Mouse (Mus musculus): ENCODE results near the gene Proser3. TPM values are rescaled to one million over a fixed set of nuclear protein-coding genes. Genes with fewer than 3 reads are reported as not detected.

Gene Proser3
- polyA plus RNA-seq, 1 experiment from 2014 or later: 13.5 TPM

GRCm38 (mm10) chr7:30592772-30593423 is 40.8 kb upstream of the Proser3 start:
- H3K27ac ChIP-seq (ENCODE audit: low read length): no peak overlapping the region
- H3K4me1 ChIP-seq (replicated peaks; ENCODE audit: control insufficient read depth, insufficient read depth, low read length): peaks cover 6% of the 10 kb centered on the region; the same call in 1 of the 2 replicates
- no peaks in the 10 kb centered on the region for H3K36me3 ChIP-seq (ENCODE audit: control insufficient read depth, insufficient read depth)
- WGBS: 58% methylated on average over 5 of the region's 5 CpGs
- no peaks in the 10 kb centered on the region for H3K27me3 ChIP-seq (replicated peaks; ENCODE audit: control insufficient read depth, insufficient read depth, low read length)
- H3K9ac ChIP-seq (replicated peaks; ENCODE audit: low read depth, low read length): no peak overlapping the region
- no peak overlapping the region for H3K4me3 ChIP-seq (replicated peaks; ENCODE audit: low read length)
- no peaks in the 10 kb centered on the region for H3K9me3 ChIP-seq (ENCODE audit: control insufficient read depth, low read length)
- H3K4me2 ChIP-seq (ENCODE audit: low read length): no peak overlapping the region
- ATAC-seq: no peak

DNA sequence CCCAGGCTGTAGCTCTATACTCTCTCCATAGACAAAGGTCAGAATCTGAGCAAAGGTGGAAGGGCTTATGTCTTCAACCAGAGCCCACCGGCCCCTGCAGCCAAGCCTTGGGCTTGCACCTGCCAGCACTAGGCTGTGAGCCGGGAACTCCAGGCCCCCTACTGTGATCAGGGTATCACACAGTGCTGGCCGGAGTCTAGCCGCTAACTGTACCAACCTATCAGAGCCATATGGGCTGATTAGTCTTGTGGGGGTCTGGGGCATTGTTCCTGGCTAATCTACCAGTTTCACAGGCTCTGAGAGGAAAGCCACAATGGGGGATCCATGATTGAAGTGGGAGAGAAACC is 39.5 kb upstream of the Proser3 start:
- WGBS: 29% methylated on average over 4 of the region's 4 CpGs
- ATAC-seq: no peak
- Histone ChIP-seq H3K4me3 (replicated peaks; ENCODE audit: low read length) (no peak overlapping the region), H3K9ac (replicated peaks; ENCODE audit: low read depth, low read length) (no peak overlapping the region), H3K36me3 (ENCODE audit: control insufficient read depth, insufficient read depth) (no peaks in the 10 kb centered on the region), H3K4me2 (ENCODE audit: low read length) (no peak overlapping the region), H3K27ac (ENCODE audit: low read length) (no peak overlapping the region), H3K9me3 (ENCODE audit: control insufficient read depth, low read length) (no peaks in the 10 kb centered on the region), H3K27me3 (replicated peaks; ENCODE audit: control insufficient read depth, insufficient read depth, low read length) (no peaks in the 10 kb centered on the region), H3K4me1 (replicated peaks; ENCODE audit: control insufficient read depth, insufficient read depth, low read length) (peaks cover 19% of the 10 kb centered on the region)

DNA sequence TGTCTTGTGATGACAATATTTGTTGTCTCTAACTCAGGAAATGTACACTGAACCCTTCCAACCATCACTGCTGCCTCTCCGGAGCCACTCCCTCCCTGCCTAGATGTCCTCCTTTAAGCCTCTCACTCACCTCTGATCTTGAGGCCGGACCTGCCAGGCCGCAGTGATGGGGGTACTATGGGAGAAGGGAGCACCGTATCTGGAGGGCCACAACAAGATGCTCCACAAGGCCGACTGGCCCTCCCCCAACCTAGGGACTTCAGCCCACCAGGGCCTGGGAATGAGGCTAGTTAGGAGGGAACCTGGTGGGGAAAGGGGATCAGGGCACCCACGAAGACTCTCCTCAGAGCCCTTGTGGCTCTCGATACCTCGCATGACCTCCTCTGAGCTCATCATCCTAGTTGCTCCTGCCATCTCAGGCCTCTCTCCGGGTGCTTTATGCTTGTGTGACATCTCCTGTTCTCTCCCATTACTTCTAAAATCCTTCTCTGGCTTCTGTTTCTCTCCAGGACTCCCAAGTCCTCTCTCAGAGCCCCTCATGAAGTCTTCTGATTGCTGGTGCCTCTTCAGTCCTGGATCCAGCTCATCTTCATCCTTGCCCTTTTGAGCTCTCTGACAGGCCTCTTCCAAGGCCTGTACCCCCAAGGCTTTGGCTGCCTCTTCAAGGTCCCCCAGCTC is 39.0 kb upstream of the Proser3 start:
- H3K9me3 ChIP-seq (ENCODE audit: control insufficient read depth, low read length): no peaks in the 10 kb centered on the region
- 93% methylated on average over 9 of the region's 9 CpGs for WGBS
- no peak overlapping the region for H3K27ac ChIP-seq (ENCODE audit: low read length)
- H3K4me2 ChIP-seq (ENCODE audit: low read length): no peak overlapping the region
- no peaks in the 10 kb centered on the region for H3K27me3 ChIP-seq (replicated peaks; ENCODE audit: control insufficient read depth, insufficient read depth, low read length)
- H3K4me3 ChIP-seq (replicated peaks; ENCODE audit: low read length): no peak overlapping the region
- H3K36me3 ChIP-seq (ENCODE audit: control insufficient read depth, insufficient read depth): no peaks in the 10 kb centered on the region
- H3K4me1 ChIP-seq (replicated peaks; ENCODE audit: control insufficient read depth, insufficient read depth, low read length): peaks cover 23% of the 10 kb centered on the region
- H3K9ac ChIP-seq (replicated peaks; ENCODE audit: low read depth, low read length): no peak overlapping the region
- ATAC-seq: no peak

DNA sequence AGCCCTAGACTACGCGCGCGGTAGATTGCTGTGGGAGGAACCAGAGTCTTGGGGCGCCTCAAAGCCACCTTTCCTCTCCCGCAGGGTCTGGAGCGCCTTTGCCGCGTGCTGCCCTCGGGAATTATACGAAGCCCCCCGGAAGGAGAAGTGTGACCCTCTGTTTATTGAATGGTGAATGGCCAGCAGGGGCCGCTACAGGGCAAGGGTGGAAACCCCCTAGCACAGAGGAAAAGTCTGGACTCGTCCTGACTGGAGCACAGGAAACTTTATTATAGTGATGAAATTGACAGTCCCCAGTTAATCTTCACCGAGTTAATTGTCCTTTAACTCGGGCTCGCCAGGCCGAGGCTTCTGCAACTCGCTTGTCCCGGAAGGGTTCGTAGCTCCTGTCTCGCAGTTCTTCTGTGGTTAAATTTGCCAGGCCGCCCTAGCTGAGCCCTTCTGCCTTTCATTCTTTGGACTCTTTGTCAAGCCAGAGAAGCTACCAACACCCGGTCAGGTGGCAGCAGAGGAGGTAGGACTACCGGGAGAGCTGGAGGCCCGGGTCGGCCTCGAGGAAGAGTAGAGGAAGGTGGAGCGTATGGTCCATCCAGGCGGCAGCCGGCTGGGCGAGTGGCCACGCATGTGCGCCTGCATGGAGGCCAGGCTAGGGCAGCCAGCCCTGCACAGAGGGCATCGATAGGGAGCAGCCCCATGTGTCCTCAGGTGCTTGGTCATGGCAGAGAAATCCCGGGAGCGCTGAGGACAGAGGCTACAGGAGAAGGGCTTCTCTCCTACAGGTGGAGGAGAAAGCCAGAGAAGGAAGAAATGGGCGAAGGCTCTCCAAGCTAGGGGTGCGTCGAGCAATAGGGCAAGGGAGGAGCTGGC is 37.6 kb upstream of the Proser3 start:
- Histone ChIP-seq H3K4me3 (replicated peaks; ENCODE audit: low read length) (peak overlapping the region; percentile 99), H3K27me3 (replicated peaks; ENCODE audit: control insufficient read depth, insufficient read depth, low read length) (no peaks in the 10 kb centered on the region), H3K9ac (replicated peaks; ENCODE audit: low read depth, low read length) (peak overlapping the region; percentile 99), H3K36me3 (ENCODE audit: control insufficient read depth, insufficient read depth) (peaks cover 5% of the 10 kb centered on the region; the same call in 1 of the 2 replicates), H3K27ac (ENCODE audit: low read length) (peak overlapping the region; percentile 91), H3K9me3 (ENCODE audit: control insufficient read depth, low read length) (no peaks in the 10 kb centered on the region), H3K4me2 (ENCODE audit: low read length) (peak overlapping the region; percentile 77), H3K4me1 (replicated peaks; ENCODE audit: control insufficient read depth, insufficient read depth, low read length) (peaks cover 23% of the 10 kb centered on the region)
- WGBS: 30% methylated on average over 40 of the region's 40 CpGs
- peak; percentile 60 for ATAC-seq

DNA sequence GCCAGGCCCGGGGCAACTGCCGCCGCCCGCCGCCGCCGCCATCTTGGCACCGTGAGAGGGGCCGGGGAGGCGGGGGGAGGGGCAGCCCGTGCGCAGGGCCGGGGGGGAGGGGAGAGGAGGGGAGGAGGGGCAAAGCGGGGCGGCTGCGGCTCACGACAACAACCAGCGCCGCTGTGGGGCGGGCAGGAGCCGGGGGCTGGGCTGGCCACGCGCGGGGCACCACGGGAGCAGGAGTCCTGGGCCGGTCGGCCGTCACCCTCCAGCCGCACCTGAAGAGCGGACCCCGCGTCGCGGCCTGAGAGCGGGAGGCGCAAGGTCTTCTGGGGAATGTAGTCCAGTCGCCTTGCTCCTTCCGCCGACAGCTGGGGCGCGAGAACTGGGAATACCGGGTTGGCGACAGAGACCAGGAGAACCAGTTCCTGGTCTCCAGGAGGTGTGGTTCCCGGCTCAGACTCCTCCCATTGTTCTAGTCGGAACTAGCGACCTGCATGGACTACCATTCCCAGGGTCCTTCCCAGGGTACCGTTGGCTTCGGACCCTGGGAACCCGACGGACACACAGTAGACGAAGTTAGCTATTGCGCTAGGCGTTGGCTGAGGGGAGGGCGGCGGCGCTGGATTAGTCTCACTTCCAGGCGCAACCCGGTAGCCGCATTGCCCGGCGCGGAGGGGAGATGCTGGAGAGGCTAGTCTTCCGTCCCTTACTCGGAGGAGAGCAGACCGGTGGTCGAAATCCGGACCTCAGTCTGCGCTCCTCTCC is 36.8 kb upstream of the Proser3 start, which contains the start of gene Kmt2b:
Gene Kmt2b (minus strand): TSS at position 51 of the 759 bp plus-strand sequence.
- peaks cover 13% of the 10 kb centered on the region for H3K36me3 ChIP-seq (ENCODE audit: control insufficient read depth, insufficient read depth)
- no peaks in the 10 kb centered on the region for H3K27me3 ChIP-seq (replicated peaks; ENCODE audit: control insufficient read depth, insufficient read depth, low read length)
- ATAC-seq: peak; percentile 94
- H3K4me1 ChIP-seq (replicated peaks; ENCODE audit: control insufficient read depth, insufficient read depth, low read length): peaks cover 23% of the 10 kb centered on the region
- peak within 1 kb of the TSS; percentile 91 for H3K27ac ChIP-seq (ENCODE audit: low read length)
- H3K9ac ChIP-seq (replicated peaks; ENCODE audit: low read depth, low read length): peak within 1 kb of the TSS; percentile 99
- peak within 1 kb of the TSS; percentile 99 for H3K4me3 ChIP-seq (replicated peaks; ENCODE audit: low read length)
- under 1% methylated on average over 48 of the region's 68 CpGs for WGBS
- no peaks in the 10 kb centered on the region for H3K9me3 ChIP-seq (ENCODE audit: control insufficient read depth, low read length)
- peak within 1 kb of the TSS; percentile 83 for H3K4me2 ChIP-seq (ENCODE audit: low read length)

DNA sequence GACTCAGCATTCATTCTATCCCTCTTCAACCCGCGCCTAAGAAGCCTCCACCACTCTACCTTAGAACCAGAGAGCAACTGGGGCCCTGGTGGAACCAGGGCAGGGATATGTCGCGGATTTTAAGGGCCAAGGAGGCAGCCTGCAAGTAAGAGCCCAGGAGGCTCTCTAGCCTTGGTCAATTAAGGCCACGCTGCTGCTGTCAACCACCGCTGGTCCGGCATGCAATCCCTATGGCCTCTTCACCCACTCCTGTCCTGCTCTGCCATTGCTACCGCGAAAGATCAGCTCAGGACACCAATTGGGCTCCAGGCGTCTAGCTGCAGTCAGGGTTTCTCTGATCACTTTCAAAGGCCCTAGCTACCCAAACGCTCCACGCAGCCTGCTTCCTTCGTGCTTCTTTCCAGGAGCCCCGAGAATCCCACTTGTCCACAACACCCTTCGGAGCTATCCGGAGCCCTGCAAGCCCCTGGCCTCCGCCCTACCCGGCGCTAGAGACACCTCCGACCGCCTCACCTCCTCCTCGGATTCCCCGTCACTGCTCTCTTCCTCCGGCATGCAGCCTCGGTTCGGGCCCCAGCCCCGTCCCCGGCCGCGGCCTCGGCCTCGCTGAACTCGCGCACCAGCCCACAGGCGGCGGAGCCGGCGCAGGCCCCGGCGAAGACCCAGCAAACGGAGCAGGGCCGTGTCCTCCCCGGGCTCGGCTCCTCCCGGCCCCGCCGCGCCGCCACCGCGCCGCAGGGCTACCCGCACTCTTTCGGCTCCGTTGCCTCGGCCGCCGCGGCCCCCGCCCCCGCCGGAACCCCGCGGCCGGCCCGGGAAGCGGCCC is 36.0 kb upstream of the Proser3 start:
- Histone ChIP-seq H3K9me3 (ENCODE audit: control insufficient read depth, low read length) (no peaks in the 10 kb centered on the region), H3K4me2 (ENCODE audit: low read length) (peak overlapping the region; percentile 83)

GRCm38 (mm10) chr7:30586455-30587020 is 34.4 kb upstream of the Proser3 start:
- peaks cover 34% of the 10 kb centered on the region for H3K36me3 ChIP-seq (ENCODE audit: control insufficient read depth, insufficient read depth)

More for the DNA sequence above, 36.0 kb upstream of the Proser3 start:
- Histone ChIP-seq H3K27ac (ENCODE audit: low read length) (peak overlapping the region; percentile 91), H3K9ac (replicated peaks; ENCODE audit: low read depth, low read length) (peak overlapping the region; percentile 99), H3K36me3 (ENCODE audit: control insufficient read depth, insufficient read depth) (peaks cover 20% of the 10 kb centered on the region), H3K4me3 (replicated peaks; ENCODE audit: low read length) (peak overlapping the region; percentile 99), H3K4me1 (replicated peaks; ENCODE audit: control insufficient read depth, insufficient read depth, low read length) (peaks cover 23% of the 10 kb centered on the region), H3K27me3 (replicated peaks; ENCODE audit: control insufficient read depth, insufficient read depth, low read length) (no peaks in the 10 kb centered on the region)
- under 1% methylated on average over 60 of the region's 67 CpGs for WGBS
- peak; percentile 39 for ATAC-seq

DNA sequence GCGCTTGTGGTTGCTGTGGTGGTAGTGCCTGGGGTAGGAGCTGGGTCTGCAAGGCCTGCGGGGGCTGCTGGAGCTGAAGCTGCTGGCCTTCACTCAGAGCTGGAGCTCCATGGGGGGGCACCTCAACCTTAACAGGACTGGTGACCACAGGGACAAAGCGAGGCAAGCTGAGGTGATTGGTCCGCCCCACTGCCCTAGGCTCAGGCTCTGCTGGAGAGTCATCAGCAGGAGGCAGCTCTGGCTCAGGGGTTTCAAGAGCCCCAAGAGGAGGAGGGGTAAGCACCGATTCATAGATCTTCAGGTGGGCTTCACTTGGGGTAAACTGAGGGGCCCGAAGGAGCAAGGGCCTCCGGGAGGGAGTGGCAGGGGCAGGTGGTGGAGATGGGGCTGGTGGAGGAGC is 33.1 kb upstream of the Proser3 start:
- no peak for ATAC-seq
- Histone ChIP-seq H3K36me3 (ENCODE audit: control insufficient read depth, insufficient read depth) (peaks cover 43% of the 10 kb centered on the region), H3K27ac (ENCODE audit: low read length) (no peak overlapping the region), H3K9ac (replicated peaks; ENCODE audit: low read depth, low read length) (no peak overlapping the region), H3K4me3 (replicated peaks; ENCODE audit: low read length) (no peak overlapping the region), H3K27me3 (replicated peaks; ENCODE audit: control insufficient read depth, insufficient read depth, low read length) (no peaks in the 10 kb centered on the region), H3K4me2 (ENCODE audit: low read length) (no peak overlapping the region), H3K9me3 (ENCODE audit: control insufficient read depth, low read length) (no peaks in the 10 kb centered on the region), H3K4me1 (replicated peaks; ENCODE audit: control insufficient read depth, insufficient read depth, low read length) (peaks cover 23% of the 10 kb centered on the region)
- WGBS: 92% methylated on average over 7 of the region's 7 CpGs

More at GRCm38 (mm10) chr7:30586455-30587020, 34.4 kb upstream of the Proser3 start:
- Histone ChIP-seq H3K4me3 (replicated peaks; ENCODE audit: low read length) (no peak overlapping the region; the same call in 1 of the 2 replicates), H3K4me2 (ENCODE audit: low read length) (no peak overlapping the region; the same call in 1 of the 2 replicates), H3K9ac (replicated peaks; ENCODE audit: low read depth, low read length) (no peak overlapping the region), H3K4me1 (replicated peaks; ENCODE audit: control insufficient read depth, insufficient read depth, low read length) (peaks cover 23% of the 10 kb centered on the region), H3K9me3 (ENCODE audit: control insufficient read depth, low read length) (no peaks in the 10 kb centered on the region), H3K27me3 (replicated peaks; ENCODE audit: control insufficient read depth, insufficient read depth, low read length) (no peaks in the 10 kb centered on the region), H3K27ac (ENCODE audit: low read length) (no peak overlapping the region)
- no peak for ATAC-seq
- 87% methylated on average over 28 of the region's 28 CpGs for WGBS
